Mouse (Mus musculus) hindbrain, embryonic 16.5 days (tissue): ENCODE measurements around the gene Pak1. TPM values are rescaled to one million over a fixed set of nuclear protein-coding genes. Genes with fewer than 3 reads are reported as not detected.

Experiments
- ATAC-seq: fragments of 200-750 bp; cut with Nextera tagmentation; 2 replicates; pipeline ENCODE4 v1.8.0; 2017; ENCODE audit warnings: moderate TSS enrichment, moderate library complexity
- H3K27ac ChIP-seq: fragments of 300-500 bp; sonication (generic); 2 replicates; pipeline ENCODE4 v1.5.1; 2014; ENCODE audit warnings: low read depth, mild to moderate bottlenecking, control low read depth, low read length, moderate library complexity
- H3K27me3 ChIP-seq: fragments of 300-500 bp; sonication (generic); replicated peaks from 2 replicates; pipeline ENCODE4 v1.6.1; 2014; ENCODE audit warnings: low read length; ENCODE audit not compliant: control insufficient read depth, insufficient read depth
- H3K36me3 ChIP-seq: fragments of 300-500 bp; sonication (generic); 2 replicates; pipeline ENCODE4 v1.6.1; 2014; ENCODE audit warnings: mild to moderate bottlenecking, low read length, moderate library complexity, mixed read lengths; ENCODE audit not compliant: control insufficient read depth, insufficient read depth
- H3K4me1 ChIP-seq: fragments of 300-500 bp; sonication (generic); 2 replicates; pipeline ENCODE4 v1.6.1; 2014; ENCODE audit warnings: low read depth, low read length; ENCODE audit not compliant: control insufficient read depth, insufficient read depth
- H3K4me2 ChIP-seq: fragments of 300-500 bp; sonication (generic); 2 replicates; pipeline ENCODE4 v1.6.1; 2014; ENCODE audit warnings: mild to moderate bottlenecking, low read length, control low read depth, moderate library complexity
- H3K4me3 ChIP-seq: fragments of 300-500 bp; sonication (generic); 2 replicates; pipeline ENCODE4 v1.5.1; 2014; ENCODE audit warnings: mild to moderate bottlenecking, low read length, control low read depth, moderate library complexity
- H3K9ac ChIP-seq: fragments of 300-500 bp; sonication (generic); 2 replicates; pipeline ENCODE4 v1.6.1; 2014; ENCODE audit warnings: low read depth, mild to moderate bottlenecking, control low read depth, low read length, moderate library complexity
- H3K9me3 ChIP-seq: fragments of 300-500 bp; sonication (generic); 2 replicates; pipeline ENCODE4 v1.6.1; 2014; ENCODE audit warnings: mild to moderate bottlenecking, low read length, moderate library complexity; ENCODE audit not compliant: control insufficient read depth
- WGBS: fragments of 180-500 bp; shearing (Covaris S2); extraction: QIAGEN DNeasy Blood & Tissue Kit; methylation state at CpG from one replicate; pipeline ENCODE4 v1.1.7; 2014; 5-methylcytosine and 5-hydroxymethylcytosine counted together
- polyA plus RNA-seq: library from polyadenylated mRNA; unstranded; fragments of >200 nt; fragmentation: Nextera tagmentation; extraction: Ambion mirVana; gene quantifications from 2 replicates; pipeline ENCODE4 v1.2.1, GENCODE M21; 2015

The Pak1 gene
- polyA plus RNA-seq, 1 experiment from 2014 or later = 131 TPM

DNA sequence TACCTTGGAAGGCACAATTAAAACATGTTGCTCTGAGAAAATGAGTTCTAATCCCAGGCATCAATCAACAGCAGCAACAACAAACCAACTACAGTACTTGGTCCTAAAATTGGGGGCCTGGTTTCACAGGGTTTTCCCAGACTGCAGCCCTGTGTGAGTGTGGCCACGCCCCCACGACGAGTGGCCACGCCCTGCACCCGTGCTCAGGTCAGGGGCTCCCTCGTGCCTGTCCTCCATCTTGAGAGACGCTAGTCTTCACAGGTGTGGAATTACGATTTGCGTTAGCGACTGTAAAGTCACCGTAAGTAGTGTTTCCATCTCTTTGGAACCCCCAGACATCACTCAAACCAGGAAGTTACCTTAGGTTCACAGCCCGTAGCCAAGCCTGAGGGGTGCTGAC lies 131.4 kb downstream of the Pak1 start, which contains the start of gene Gdpd4:
Gene Gdpd4, plus strand, starts transcription at position 214 of the 400 bp plus-strand sequence.
- no peaks in the 10 kb centered on the region for H3K9me3 ChIP-seq
- no peaks in the 10 kb centered on the region for H3K27me3 ChIP-seq
- H3K4me2 ChIP-seq = no peak within 1 kb of the TSS
- no peaks in the 10 kb centered on the region for H3K36me3 ChIP-seq
- H3K4me3 ChIP-seq = no peak within 1 kb of the TSS
- H3K27ac ChIP-seq = no peak within 1 kb of the TSS
- no peak for ATAC-seq
- H3K9ac ChIP-seq = no peak within 1 kb of the TSS
- 83% methylated on average over 12 of the region's 12 CpGs for WGBS
- no peaks in the 10 kb centered on the region for H3K4me1 ChIP-seq

- Histone ChIP-seq H3K27ac (no peak overlapping the region), H3K9me3 (peaks cover under 1% of the 10 kb centered on the region; the same call in 1 of the 2 replicates), H3K9ac (no peak overlapping the region), H3K4me2 (no peak overlapping the region), H3K4me1 (no peaks in the 10 kb centered on the region), H3K36me3 (no peaks in the 10 kb centered on the region), H3K27me3 (no peaks in the 10 kb centered on the region), H3K4me3 (no peak overlapping the region)
- ATAC-seq = no peak
- 83% methylated on average over 1 of the region's 1 CpGs for WGBS
Measured at GRCm38 (mm10) chr7:97925819-97926218, 137.5 kb downstream of the Pak1 start.

- Histone ChIP-seq H3K9ac (no peak overlapping the region), H3K4me1 (no peaks in the 10 kb centered on the region), H3K4me2 (no peak overlapping the region), H3K9me3 (peaks cover 3% of the 10 kb centered on the region; the same call in 1 of the 2 replicates), H3K36me3 (no peaks in the 10 kb centered on the region), H3K4me3 (no peak overlapping the region), H3K27ac (no peak overlapping the region), H3K27me3 (no peaks in the 10 kb centered on the region)
- no peak for ATAC-seq
- WGBS = 81% methylated on average over 5 of the region's 5 CpGs
Measured at GRCm38 (mm10) chr7:97926978-97927377, 138.6 kb downstream of the Pak1 start.

GRCm38 (mm10) chr7:97944485-97944884 lies 156.1 kb downstream of the Pak1 start:
- Histone ChIP-seq H3K27ac (no peak overlapping the region), H3K36me3 (no peaks in the 10 kb centered on the region), H3K4me2 (no peak overlapping the region), H3K4me3 (no peak overlapping the region), H3K4me1 (no peaks in the 10 kb centered on the region), H3K9ac (no peak overlapping the region), H3K27me3 (no peaks in the 10 kb centered on the region), H3K9me3 (no peaks in the 10 kb centered on the region)
- no peak for ATAC-seq
- WGBS = 88% methylated on average over 1 of the region's 1 CpGs

Other genes with a start within 250 kb of the Pak1 start
- gene Aamdc, start 209.0 kb upstream of the Pak1 start, polyA plus RNA-seq = 56.7 and 61.8 TPM in 2 replicates
- 23.0 and 25.0 TPM in 2 replicates for gene Rsf1, start 208.7 kb upstream of the Pak1 start, polyA plus RNA-seq
- gene Clns1a, start 91.9 kb upstream of the Pak1 start, polyA plus RNA-seq = 184 TPM in 2 replicates
- gene Aqp11, start 50.3 kb upstream of the Pak1 start, polyA plus RNA-seq = 23.2 and 24.5 TPM in 2 replicates
- gene Gdpd4, start 131.4 kb downstream of the Pak1 start, polyA plus RNA-seq = not detected in 2 replicates